Mouse (Mus musculus): ENCODE results near the gene Pde4a. TPM values are rescaled to one million over a fixed set of nuclear protein-coding genes. Genes with fewer than 3 reads are reported as not detected.

Pde4a gene
- polyA plus RNA-seq (2014; fragmentation: Nextera tagmentation; extraction: Ambion mirVana) = 11.0 and 11.8 TPM in 2 replicates

- peak within 1 kb of the TSS; percentile 79 for H3K9ac ChIP-seq (ENCODE audit: low read length)
- peak within 1 kb of the TSS; percentile 61 to 69 for H3K4me3 ChIP-seq (ENCODE audit: control insufficient read depth in 1 of 2, insufficient read depth in 1 of 2, low read depth in 1 of 2, low read length in 2 of 2)
- H3K9me3 ChIP-seq (ENCODE audit: control insufficient read depth, low read length) = no peaks in the 10 kb centered on the region
- no peak within 1 kb of the TSS; a peak in 1 of 4 replicates for H3K27ac ChIP-seq (replicated peaks in 1 of 2; ENCODE audit: control insufficient read depth in 1 of 2, insufficient read depth in 1 of 2, low read depth in 2 of 2, low read length in 2 of 2)
- peaks cover 33 to 52% of the 10 kb centered on the region in 2 experiments for H3K4me1 ChIP-seq (ENCODE audit: control insufficient read depth in 2 of 2, insufficient read depth in 2 of 2, low read length in 2 of 2)
- no peaks in the 10 kb centered on the region for H3K36me3 ChIP-seq (ENCODE audit: control insufficient read depth, insufficient read depth, low read length)
- H3K4me2 ChIP-seq (ENCODE audit: low read length) = peak within 1 kb of the TSS; percentile 98
- WGBS = under 1% methylated on average over 83 of the region's 86 CpGs
- ATAC-seq (ENCODE audit: insufficient number of reproducible peaks, insufficient read depth, low FRiP score, low read depth) = no peak
- H3K27me3 ChIP-seq (ENCODE audit: control insufficient read depth, insufficient read depth, low read length) = peaks cover 42% of the 10 kb centered on the region
Observed at GRCm38 (mm10) chr9:21165041-21165951, at the start of gene Pde4a. Gene Pde4a, plus strand, starts transcription at chr9:21165714.

GRCm38 (mm10) chr9:21117073-21117472 is 48.4 kb upstream of the Pde4a start:
- Histone ChIP-seq H3K9ac (ENCODE audit: low read length) (no peak overlapping the region), H3K27me3 (ENCODE audit: control insufficient read depth, insufficient read depth, low read length) (no peaks in the 10 kb centered on the region), H3K4me2 (ENCODE audit: low read length) (no peak overlapping the region), H3K36me3 (ENCODE audit: control insufficient read depth, insufficient read depth, low read length) (peaks cover 39% of the 10 kb centered on the region), H3K4me1 (ENCODE audit: control insufficient read depth in 2 of 2, insufficient read depth in 2 of 2, low read length in 2 of 2) (no peaks in the 10 kb centered on the region), H3K27ac (replicated peaks in 1 of 2; ENCODE audit: control insufficient read depth in 1 of 2, insufficient read depth in 1 of 2, low read depth in 2 of 2, low read length in 2 of 2) (no peak overlapping the region), H3K4me3 (ENCODE audit: control insufficient read depth in 1 of 2, insufficient read depth in 1 of 2, low read depth in 1 of 2, low read length in 2 of 2) (no peak overlapping the region), H3K9me3 (ENCODE audit: control insufficient read depth, low read length) (no peaks in the 10 kb centered on the region)
- 78% methylated on average over 6 of the region's 6 CpGs for WGBS
- no peak for ATAC-seq (ENCODE audit: insufficient number of reproducible peaks, insufficient read depth, low FRiP score, low read depth)

- 81% methylated on average over 16 of the region's 16 CpGs for WGBS
- no peak overlapping the region for H3K4me2 ChIP-seq (ENCODE audit: low read length)
- H3K4me3 ChIP-seq (ENCODE audit: control insufficient read depth in 1 of 2, insufficient read depth in 1 of 2, low read depth in 1 of 2, low read length in 2 of 2) = no peak overlapping the region
- ATAC-seq (ENCODE audit: insufficient number of reproducible peaks, insufficient read depth, low FRiP score, low read depth) = no peak
- peaks cover 9 to 10% of the 10 kb centered on the region in 2 experiments for H3K4me1 ChIP-seq (ENCODE audit: control insufficient read depth in 2 of 2, insufficient read depth in 2 of 2, low read length in 2 of 2)
- no peaks in the 10 kb centered on the region for H3K27me3 ChIP-seq (ENCODE audit: control insufficient read depth, insufficient read depth, low read length)
- H3K9ac ChIP-seq (ENCODE audit: low read length) = no peak overlapping the region
- no peaks in the 10 kb centered on the region for H3K9me3 ChIP-seq (ENCODE audit: control insufficient read depth, low read length)
- peaks cover 64% of the 10 kb centered on the region for H3K36me3 ChIP-seq (ENCODE audit: control insufficient read depth, insufficient read depth, low read length)
- H3K27ac ChIP-seq (replicated peaks in 1 of 2; ENCODE audit: control insufficient read depth in 1 of 2, insufficient read depth in 1 of 2, low read depth in 2 of 2, low read length in 2 of 2) = no peak overlapping the region
Observed at GRCm38 (mm10) chr9:21121483-21121882, 44.0 kb upstream of the Pde4a start.

GRCm38 (mm10) chr9:21124837-21125236 is 40.7 kb upstream of the Pde4a start:
- Histone ChIP-seq H3K4me3 (ENCODE audit: control insufficient read depth in 1 of 2, insufficient read depth in 1 of 2, low read depth in 1 of 2, low read length in 2 of 2) (no peak overlapping the region), H3K4me1 (ENCODE audit: control insufficient read depth in 2 of 2, insufficient read depth in 2 of 2, low read length in 2 of 2) (peaks cover 13 to 16% of the 10 kb centered on the region in 2 experiments), H3K27ac (replicated peaks in 1 of 2; ENCODE audit: control insufficient read depth in 1 of 2, insufficient read depth in 1 of 2, low read depth in 2 of 2, low read length in 2 of 2) (peak overlapping the region in 1 of 2 experiments; percentile 74; a peak in 1 of 4 replicates), H3K4me2 (ENCODE audit: low read length) (no peak overlapping the region), H3K9ac (ENCODE audit: low read length) (no peak overlapping the region), H3K36me3 (ENCODE audit: control insufficient read depth, insufficient read depth, low read length) (peaks cover 66% of the 10 kb centered on the region), H3K27me3 (ENCODE audit: control insufficient read depth, insufficient read depth, low read length) (no peaks in the 10 kb centered on the region), H3K9me3 (ENCODE audit: control insufficient read depth, low read length) (no peaks in the 10 kb centered on the region)
- no peak for ATAC-seq (ENCODE audit: insufficient number of reproducible peaks, insufficient read depth, low FRiP score, low read depth)
- 84% methylated on average over 5 of the region's 5 CpGs for WGBS

- Histone ChIP-seq H3K36me3 (ENCODE audit: control insufficient read depth, insufficient read depth, low read length) (peaks cover 58% of the 10 kb centered on the region), H3K27me3 (ENCODE audit: control insufficient read depth, insufficient read depth, low read length) (no peaks in the 10 kb centered on the region), H3K4me3 (ENCODE audit: control insufficient read depth in 1 of 2, insufficient read depth in 1 of 2, low read depth in 1 of 2, low read length in 2 of 2) (no peak overlapping the region), H3K4me2 (ENCODE audit: low read length) (peak overlapping the region; percentile 2; the same call in 1 of the 2 replicates), H3K9me3 (ENCODE audit: control insufficient read depth, low read length) (no peaks in the 10 kb centered on the region), H3K4me1 (ENCODE audit: control insufficient read depth in 2 of 2, insufficient read depth in 2 of 2, low read length in 2 of 2) (peaks cover 13 to 20% of the 10 kb centered on the region in 2 experiments), H3K27ac (replicated peaks in 1 of 2; ENCODE audit: control insufficient read depth in 1 of 2, insufficient read depth in 1 of 2, low read depth in 2 of 2, low read length in 2 of 2) (peak overlapping the region; percentile 74 to 93), H3K9ac (ENCODE audit: low read length) (peak overlapping the region; percentile 45; the same call in 1 of the 2 replicates)
- WGBS = 73% methylated on average over 9 of the region's 9 CpGs
- 0 out of 2 replicates have a peak, but pooled peaks have one; percentile 1 for ATAC-seq (ENCODE audit: insufficient number of reproducible peaks, insufficient read depth, low FRiP score, low read depth)
Observed at GRCm38 (mm10) chr9:21125502-21126258, 39.8 kb upstream of the Pde4a start.

- H3K9ac ChIP-seq (ENCODE audit: low read length) = no peak overlapping the region
Observed at GRCm38 (mm10) chr9:21126259-21126627, 39.3 kb upstream of the Pde4a start.

More at GRCm38 (mm10) chr9:21126259-21126627, 39.3 kb upstream of the Pde4a start:
- Histone ChIP-seq H3K4me3 (ENCODE audit: control insufficient read depth in 1 of 2, insufficient read depth in 1 of 2, low read depth in 1 of 2, low read length in 2 of 2) (no peak overlapping the region), H3K9me3 (ENCODE audit: control insufficient read depth, low read length) (no peaks in the 10 kb centered on the region), H3K4me1 (ENCODE audit: control insufficient read depth in 2 of 2, insufficient read depth in 2 of 2, low read length in 2 of 2) (peaks cover 13 to 20% of the 10 kb centered on the region in 2 experiments), H3K27me3 (ENCODE audit: control insufficient read depth, insufficient read depth, low read length) (no peaks in the 10 kb centered on the region), H3K4me2 (ENCODE audit: low read length) (peak overlapping the region; percentile 2; the same call in 1 of the 2 replicates), H3K27ac (replicated peaks in 1 of 2; ENCODE audit: control insufficient read depth in 1 of 2, insufficient read depth in 1 of 2, low read depth in 2 of 2, low read length in 2 of 2) (peak overlapping the region; percentile 70 to 74), H3K36me3 (ENCODE audit: control insufficient read depth, insufficient read depth, low read length) (peaks cover 55% of the 10 kb centered on the region)
- peak; percentile 60 for ATAC-seq (ENCODE audit: insufficient number of reproducible peaks, insufficient read depth, low FRiP score, low read depth)
- 2% methylated on average over 2 of the region's 2 CpGs for WGBS

Measured in heart, embryonic 14.5 days (tissue).